Mouse (Mus musculus) A20 (cell line): Measurements from ENCODE around the gene Rnaseh2b.
A peak's percentile ranks its signal among the peaks of the same experiment; 100 is the strongest.

Experiments
- DNase-seq: peaks from one replicate; pipeline ENCODE4 v3.0.0-alpha.2; 2011; ENCODE audit warnings: low read depth, low spot score

The Rnaseh2b gene

GRCm38 (mm10) chr14:62355201-62355600 is 62.8 kb downstream of the Rnaseh2b start:
- no peak for DNase-seq

GRCm38 (mm10) chr14:62361263-62361980 is 69.0 kb downstream of the Rnaseh2b start:
- no peak for DNase-seq

GRCm38 (mm10) chr14:62363774-62364173 is 71.4 kb downstream of the Rnaseh2b start:
- DNase-seq: no peak

- no peak for DNase-seq
Measured at GRCm38 (mm10) chr14:62370819-62371218, 78.4 kb downstream of the Rnaseh2b start.

- no peak for DNase-seq
Measured at GRCm38 (mm10) chr14:62374001-62374400, 81.6 kb downstream of the Rnaseh2b start.

GRCm38 (mm10) chr14:62375694-62376093 is 83.3 kb downstream of the Rnaseh2b start:
- no peak for DNase-seq

GRCm38 (mm10) chr14:62376115-62376514 is 83.7 kb downstream of the Rnaseh2b start:
- no peak for DNase-seq

- DNase-seq: no peak
Measured at GRCm38 (mm10) chr14:62379391-62379790, 87.0 kb downstream of the Rnaseh2b start.

- DNase-seq: no peak
Measured at GRCm38 (mm10) chr14:62380606-62381005, 88.2 kb downstream of the Rnaseh2b start.

- no peak for DNase-seq
Measured at GRCm38 (mm10) chr14:62383109-62383508, 90.7 kb downstream of the Rnaseh2b start.

GRCm38 (mm10) chr14:62383786-62384299 is 91.5 kb downstream of the Rnaseh2b start:
- DNase-seq: no peak

- peak; percentile 89 for DNase-seq
Measured at GRCm38 (mm10) chr14:62389064-62389728, 96.8 kb downstream of the Rnaseh2b start.

- DNase-seq: no peak
Measured at GRCm38 (mm10) chr14:62389729-62390536, 97.5 kb downstream of the Rnaseh2b start.

- DNase-seq: no peak
Measured at GRCm38 (mm10) chr14:62392754-62393153, 100.4 kb downstream of the Rnaseh2b start.

- DNase-seq: no peak
Measured at GRCm38 (mm10) chr14:62395346-62395745, 103.0 kb downstream of the Rnaseh2b start.

- DNase-seq: no peak
Measured at GRCm38 (mm10) chr14:62416007-62416741, 123.8 kb downstream of the Rnaseh2b start.

GRCm38 (mm10) chr14:62416742-62417134 is 124.3 kb downstream of the Rnaseh2b start:
- no peak for DNase-seq

- DNase-seq: no peak
Measured at GRCm38 (mm10) chr14:62417501-62417900, 125.1 kb downstream of the Rnaseh2b start.

GRCm38 (mm10) chr14:62422265-62422664 is 129.9 kb downstream of the Rnaseh2b start:
- DNase-seq: no peak
